Mouse (Mus musculus) myocyte (in vitro differentiated cells): ENCODE measurements around the gene Nav3.

Experiments used
- MYOD1 ChIP-seq, 3 experiments: IDR thresholded peaks; one replicate each; pipeline ENCODE4 v1.6.1; 2011; ENCODE audit warnings: control low read depth in 2 of 3, low read depth in 2 of 3, mild to moderate bottlenecking in 2 of 3, moderate library complexity in 1 of 3; ENCODE audit not compliant: insufficient read length in 2 of 3, control insufficient read depth in 1 of 3
- POLR2A ChIP-seq: IDR thresholded peaks from one replicate; pipeline ENCODE4 v1.6.1; 2011; ENCODE audit warnings: low read depth, mild to moderate bottlenecking, control low read depth, moderate library complexity; ENCODE audit not compliant: insufficient read length
- POLR2AphosphoS2 ChIP-seq: IDR thresholded peaks from one replicate; pipeline ENCODE4 v1.6.1; 2011; ENCODE audit warnings: low read depth, control low read depth; ENCODE audit not compliant: insufficient read length
- TCF12 ChIP-seq: IDR thresholded peaks from one replicate; pipeline ENCODE4 v1.6.1; 2011; ENCODE audit warnings: mild to moderate bottlenecking, control low read depth; ENCODE audit not compliant: poor library complexity, insufficient read depth, severe bottlenecking
- TCF3 ChIP-seq: IDR thresholded peaks from one replicate; pipeline ENCODE4 v1.6.1; 2011; ENCODE audit warnings: low read depth, control low read depth; ENCODE audit not compliant: insufficient read length
- USF1 ChIP-seq: IDR thresholded peaks from one replicate; pipeline ENCODE4 v1.6.1; 2011; ENCODE audit warnings: low read depth, mild to moderate bottlenecking, control low read depth, moderate library complexity

GRCm38 (mm10) chr10:110455063-110455837 lies 754 bp downstream of the Nav3 start:
- TF ChIP-seq USF1: no peak
- TF ChIP-seq POLR2A: no peak
- no peak for TF ChIP-seq POLR2AphosphoS2
- no peak for TF ChIP-seq MYOD1 (IDR thresholded peaks at IDR 0.05; ENCODE audit: control insufficient read depth in 1 of 3, insufficient read length in 2 of 3, low read depth in 2 of 3)
- no peak for TF ChIP-seq TCF3
- no peak for TF ChIP-seq TCF12
